Mouse (Mus musculus) heart, embryonic 13.5 days (tissue): Measurements from ENCODE around the gene Rilp. TPM values are rescaled to one million over a fixed set of nuclear protein-coding genes. Genes with fewer than 3 reads are reported as not detected.
"Not testable (repeated sequence)": the region's sequence is repeated elsewhere in the genome, so short reads cannot be mapped to it uniquely, and the experiment has no call there.

Source experiments
- ATAC-seq: fragments of 200-750 bp; cut with Nextera tagmentation; 2 replicates; pipeline ENCODE4 v1.8.0; 2017; ENCODE audit warnings: moderate TSS enrichment; ENCODE audit not compliant: insufficient number of reproducible peaks, low FRiP score, low TSS enrichment; ENCODE audit errors: extremely low read depth
- H3K27ac ChIP-seq: fragments of 300-500 bp; sonication (generic); replicated peaks from 2 replicates; pipeline ENCODE4 v1.5.1; 2015; ENCODE audit warnings: moderate library complexity, mild to moderate bottlenecking, inconsistent platforms
- H3K27me3 ChIP-seq: fragments of 300-500 bp; sonication (generic); replicated peaks from 2 replicates; pipeline ENCODE4 v1.6.1; 2015; ENCODE audit warnings: mild to moderate bottlenecking, inconsistent platforms
- H3K36me3 ChIP-seq: fragments of 300-500 bp; sonication (generic); 2 replicates; pipeline ENCODE4 v1.6.1; 2015; ENCODE audit warnings: mild to moderate bottlenecking, inconsistent platforms
- H3K4me1 ChIP-seq: fragments of 300-500 bp; sonication (generic); 2 replicates; pipeline ENCODE4 v1.6.1; 2015; ENCODE audit warnings: inconsistent platforms
- H3K4me2 ChIP-seq: fragments of 300-500 bp; sonication (generic); 2 replicates; pipeline ENCODE4 v1.6.1; 2015; ENCODE audit warnings: inconsistent platforms, mild to moderate bottlenecking, moderate library complexity
- H3K4me3 ChIP-seq: fragments of 300-500 bp; sonication (generic); 2 replicates; pipeline ENCODE4 v1.5.1; 2015; ENCODE audit warnings: moderate library complexity, mild to moderate bottlenecking, inconsistent platforms
- H3K9ac ChIP-seq: fragments of 300-500 bp; sonication (generic); 2 replicates; pipeline ENCODE4 v1.6.1; 2015; ENCODE audit warnings: inconsistent platforms, mild to moderate bottlenecking, moderate library complexity
- H3K9me3 ChIP-seq: fragments of 300-500 bp; sonication (generic); 2 replicates; pipeline ENCODE4 v1.6.1; 2016; ENCODE audit warnings: inconsistent platforms
- WGBS: fragments of 180-500 bp; shearing (Covaris S2); methylation state at CpG from one replicate; pipeline ENCODE4 v1.1.7; 2015; ENCODE audit warnings: mixed read lengths; 5-methylcytosine and 5-hydroxymethylcytosine counted together
- polyA plus RNA-seq: library from polyadenylated mRNA; unstranded; fragments of >200 nt; fragmentation: Nextera tagmentation; extraction: Ambion mirVana; gene quantifications from 2 replicates; pipeline ENCODE4 v1.2.1, GENCODE M21; 2015

Gene Rilp
- polyA plus RNA-seq, 1 experiment from 2014 or later: 3.4 TPM

DNA sequence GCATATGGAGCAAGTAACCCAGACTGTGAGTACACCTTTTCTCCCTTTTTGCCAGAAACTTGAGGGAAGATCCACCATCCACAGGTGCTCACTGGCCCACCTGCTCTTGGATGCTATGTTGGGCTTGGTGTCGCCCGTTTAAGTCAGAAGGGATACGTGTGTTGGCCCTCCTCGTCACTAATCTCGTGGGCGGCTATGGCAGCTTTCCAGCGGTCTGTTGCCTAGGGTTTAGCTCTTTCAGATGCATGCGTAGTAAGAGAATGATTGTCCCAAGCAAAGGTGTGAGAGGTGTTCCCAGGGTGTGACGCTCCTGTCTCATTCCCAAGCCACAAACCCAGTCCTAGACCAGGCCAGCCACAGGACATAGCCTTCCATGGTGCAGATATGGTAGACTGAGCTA is 34.8 kb downstream of the Rilp start:
- Histone ChIP-seq H3K9me3 (no peaks in the 10 kb centered on the region), H3K4me3 (no peak overlapping the region), H3K4me1 (peaks cover 31% of the 10 kb centered on the region), H3K27me3 (no peaks in the 10 kb centered on the region), H3K9ac (no peak overlapping the region), H3K36me3 (no peaks in the 10 kb centered on the region), H3K27ac (no peak overlapping the region), H3K4me2 (no peak overlapping the region)
- 83% methylated on average over 9 of the region's 9 CpGs for WGBS
- no peak for ATAC-seq

- 65% methylated on average over 4 of the region's 4 CpGs for WGBS
- Histone ChIP-seq H3K4me2 (no peak overlapping the region), H3K4me3 (no peak overlapping the region), H3K27me3 (no peaks in the 10 kb centered on the region), H3K9me3 (no peaks in the 10 kb centered on the region), H3K36me3 (no peaks in the 10 kb centered on the region), H3K9ac (no peak overlapping the region), H3K4me1 (peaks cover 34% of the 10 kb centered on the region), H3K27ac (no peak overlapping the region)
- ATAC-seq: no peak
Observed at GRCm38 (mm10) chr11:75546057-75546456, 36.2 kb downstream of the Rilp start.

- no peak overlapping the region for H3K4me3 ChIP-seq
- H3K9ac ChIP-seq: peak overlapping the region; percentile 11; the same call in 1 of the 2 replicates
- ATAC-seq: no peak
- H3K4me2 ChIP-seq: no peak overlapping the region
- 29% methylated on average over 5 of the region's 5 CpGs for WGBS
- H3K9me3 ChIP-seq: no peaks in the 10 kb centered on the region
- no peaks in the 10 kb centered on the region for H3K27me3 ChIP-seq
- H3K4me1 ChIP-seq: peaks cover 51% of the 10 kb centered on the region
- no peaks in the 10 kb centered on the region for H3K36me3 ChIP-seq
- H3K27ac ChIP-seq: peak overlapping the region; percentile 24
Observed at GRCm38 (mm10) chr11:75549658-75550111, 39.8 kb downstream of the Rilp start.

DNA sequence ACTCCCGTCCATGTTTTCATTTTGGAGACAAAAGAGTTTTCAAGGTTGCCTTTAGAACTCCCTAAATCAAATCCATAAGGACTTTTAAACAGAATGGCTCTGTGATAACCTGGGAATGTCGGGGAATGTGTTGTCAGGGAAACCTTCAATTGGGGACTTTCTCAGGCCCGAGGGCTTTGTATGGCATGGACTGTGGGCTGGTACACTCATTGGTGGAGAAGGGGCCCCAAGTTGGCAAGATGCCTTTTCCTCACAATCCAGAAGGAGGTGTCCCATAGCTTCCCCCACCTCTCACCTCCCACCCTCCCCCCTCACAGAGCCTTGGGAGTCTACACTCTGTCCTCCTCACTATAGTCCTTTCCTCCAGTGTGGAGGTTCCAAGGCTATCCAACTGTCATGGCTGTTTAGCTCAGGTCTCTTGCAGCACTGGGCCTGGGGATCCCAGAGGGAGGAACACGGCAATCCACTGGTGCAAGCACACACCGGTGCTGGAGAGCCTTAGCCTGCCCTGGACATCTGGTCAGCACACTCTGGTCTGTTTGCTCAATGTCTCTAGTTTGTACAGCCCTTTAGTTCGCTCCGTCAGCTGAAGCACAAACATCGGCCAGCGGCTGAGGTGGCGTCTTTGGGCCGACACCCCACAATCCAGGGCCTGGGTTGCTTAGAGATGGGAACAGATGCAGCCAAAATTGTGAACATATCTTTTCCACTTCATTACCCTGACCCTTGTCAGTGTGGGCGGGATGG is 40.5 kb downstream of the Rilp start:
- 75% methylated on average over 12 of the region's 12 CpGs for WGBS
- 0 out of 2 replicates have a peak overlapping the region, but pooled peaks have one; percentile 11 for H3K9ac ChIP-seq
- no peak overlapping the region for H3K4me3 ChIP-seq
- no peak overlapping the region for H3K27ac ChIP-seq
- H3K9me3 ChIP-seq: no peaks in the 10 kb centered on the region
- no peaks in the 10 kb centered on the region for H3K36me3 ChIP-seq
- no peak for ATAC-seq
- no peak overlapping the region for H3K4me2 ChIP-seq
- H3K27me3 ChIP-seq: no peaks in the 10 kb centered on the region
- peaks cover 48% of the 10 kb centered on the region for H3K4me1 ChIP-seq

GRCm38 (mm10) chr11:75551321-75551720 is 41.4 kb downstream of the Rilp start:
- WGBS: 85% methylated on average over 5 of the region's 5 CpGs
- H3K4me1 ChIP-seq: peaks cover 41% of the 10 kb centered on the region
- H3K4me3 ChIP-seq: no peak overlapping the region
- H3K27me3 ChIP-seq: no peaks in the 10 kb centered on the region
- no peak overlapping the region for H3K9ac ChIP-seq
- H3K27ac ChIP-seq: no peak overlapping the region
- H3K9me3 ChIP-seq: no peaks in the 10 kb centered on the region
- H3K36me3 ChIP-seq: no peaks in the 10 kb centered on the region
- ATAC-seq: no peak
- H3K4me2 ChIP-seq: no peak overlapping the region

- Histone ChIP-seq H3K4me1 (peaks cover 40% of the 10 kb centered on the region), H3K27ac (peak overlapping the region; percentile 58), H3K4me3 (no peak overlapping the region), H3K4me2 (no peak overlapping the region), H3K9me3 (no peaks in the 10 kb centered on the region), H3K36me3 (no peaks in the 10 kb centered on the region), H3K27me3 (no peaks in the 10 kb centered on the region), H3K9ac (peak overlapping the region; percentile 58)
- 0 out of 2 replicates have a peak, but pooled peaks have one; percentile 37 for ATAC-seq
- WGBS: 48% methylated on average over 9 of the region's 9 CpGs
Observed at GRCm38 (mm10) chr11:75551961-75552441, 42.1 kb downstream of the Rilp start.

GRCm38 (mm10) chr11:75552906-75553482 is 43.1 kb downstream of the Rilp start:
- ATAC-seq: no peak
- H3K9me3 ChIP-seq: no peaks in the 10 kb centered on the region
- H3K27me3 ChIP-seq: no peaks in the 10 kb centered on the region
- H3K4me3 ChIP-seq: no peak overlapping the region
- no peaks in the 10 kb centered on the region for H3K36me3 ChIP-seq
- no peak overlapping the region for H3K27ac ChIP-seq
- peak overlapping the region; percentile 29; the same call in 1 of the 2 replicates for H3K9ac ChIP-seq
- H3K4me1 ChIP-seq: peaks cover 40% of the 10 kb centered on the region
- WGBS: 44% methylated on average over 7 of the region's 7 CpGs
- no peak overlapping the region for H3K4me2 ChIP-seq

DNA sequence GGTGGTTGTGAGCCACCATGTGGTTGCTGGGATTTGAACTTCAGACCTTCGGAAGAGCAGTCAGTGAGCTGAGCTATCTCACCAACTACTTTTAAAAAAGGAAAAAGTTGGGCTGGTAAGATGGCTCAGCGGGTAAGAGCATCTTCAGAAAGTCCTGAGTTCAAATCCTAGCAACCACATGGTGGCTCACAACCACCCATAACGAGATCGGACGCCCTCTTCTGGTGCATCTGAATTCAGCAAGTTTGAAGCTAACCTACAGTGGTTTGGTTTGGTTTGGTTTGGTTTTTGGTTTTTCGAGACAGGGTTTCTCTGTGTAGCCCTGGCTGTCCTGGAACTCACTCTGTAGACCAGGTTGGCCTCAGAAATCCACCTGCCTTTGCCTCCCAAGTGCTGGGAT is 46.1 kb downstream of the Rilp start:
- not testable (repeated sequence) for ATAC-seq, H3K9me3 ChIP-seq, H3K4me3 ChIP-seq, H3K36me3 ChIP-seq, H3K27me3 ChIP-seq, H3K27ac ChIP-seq, H3K9ac ChIP-seq, H3K4me2 ChIP-seq
- H3K4me1 ChIP-seq: peaks cover 23% of the 10 kb centered on the region
- WGBS: 82% methylated on average over 6 of the region's 6 CpGs

- ATAC-seq: no peak
- H3K9ac ChIP-seq: no peak overlapping the region
- 80% methylated on average over 6 of the region's 6 CpGs for WGBS
Observed at GRCm38 (mm10) chr11:75557142-75557541, 47.2 kb downstream of the Rilp start.

GRCm38 (mm10) chr11:75558101-75558500 is 48.2 kb downstream of the Rilp start:
- no peak overlapping the region for H3K4me3 ChIP-seq
- H3K4me1 ChIP-seq: peaks cover 13% of the 10 kb centered on the region
- H3K9ac ChIP-seq: no peak overlapping the region
- H3K9me3 ChIP-seq: no peaks in the 10 kb centered on the region
- peaks cover 10% of the 10 kb centered on the region for H3K27me3 ChIP-seq
- 86% methylated on average over 1 of the region's 1 CpGs for WGBS
- H3K36me3 ChIP-seq: no peaks in the 10 kb centered on the region
- no peak overlapping the region for H3K4me2 ChIP-seq
- no peak for ATAC-seq
- no peak overlapping the region for H3K27ac ChIP-seq

More at GRCm38 (mm10) chr11:75557142-75557541, 47.2 kb downstream of the Rilp start:
- peaks cover 15% of the 10 kb centered on the region for H3K4me1 ChIP-seq
- no peaks in the 10 kb centered on the region for H3K36me3 ChIP-seq
- H3K27me3 ChIP-seq: peaks cover 2% of the 10 kb centered on the region; the same call in 1 of the 2 replicates
- no peak overlapping the region for H3K4me2 ChIP-seq
- no peaks in the 10 kb centered on the region for H3K9me3 ChIP-seq
- H3K27ac ChIP-seq: no peak overlapping the region
- no peak overlapping the region for H3K4me3 ChIP-seq

- H3K9ac ChIP-seq: no peak overlapping the region
- H3K4me1 ChIP-seq: peaks cover 28% of the 10 kb centered on the region
- H3K9me3 ChIP-seq: no peaks in the 10 kb centered on the region
- WGBS: 82% methylated on average over 8 of the region's 8 CpGs
- no peak overlapping the region for H3K4me2 ChIP-seq
- H3K36me3 ChIP-seq: no peaks in the 10 kb centered on the region
- no peak for ATAC-seq
- H3K4me3 ChIP-seq: no peak overlapping the region
- H3K27me3 ChIP-seq: peaks cover 14% of the 10 kb centered on the region
- no peak overlapping the region for H3K27ac ChIP-seq
Observed at GRCm38 (mm10) chr11:75559870-75560504, 50.1 kb downstream of the Rilp start.
